Mouse (Mus musculus) liver, embryonic 16.5 days (tissue): ENCODE results near the gene Mydgf. TPM values are rescaled to one million over a fixed set of nuclear protein-coding genes. Genes with fewer than 3 reads are reported as not detected.

Experiments
- ATAC-seq: fragments of 200-750 bp; cut with Nextera tagmentation; 2 replicates; pipeline ENCODE4 v1.8.0; 2017; ENCODE audit warnings: low read depth, mild to moderate bottlenecking, moderate number of reproducible peaks, moderate library complexity
- H3K27ac ChIP-seq: fragments of 300-500 bp; sonication (generic); 2 replicates; pipeline ENCODE4 v1.5.1; 2014; ENCODE audit warnings: mild to moderate bottlenecking, low read length
- H3K27me3 ChIP-seq: fragments of 300-500 bp; sonication (generic); 2 replicates; pipeline ENCODE4 v1.6.1; 2014; ENCODE audit warnings: low read depth, low read length, mixed read lengths; ENCODE audit not compliant: control insufficient read depth, insufficient read depth
- H3K36me3 ChIP-seq: fragments of 300-500 bp; sonication (generic); 2 replicates; pipeline ENCODE4 v1.6.1; 2014; ENCODE audit warnings: mild to moderate bottlenecking; ENCODE audit not compliant: control insufficient read depth, insufficient read depth
- H3K4me1 ChIP-seq: fragments of 300-500 bp; sonication (generic); 2 replicates; pipeline ENCODE4 v1.6.1; 2014; ENCODE audit warnings: low read depth, low read length, mixed read lengths; ENCODE audit not compliant: control insufficient read depth
- H3K4me2 ChIP-seq: fragments of 300-500 bp; sonication (generic); 2 replicates; pipeline ENCODE4 v1.6.1; 2014; ENCODE audit warnings: low read depth, low read length, mixed read lengths
- H3K4me3 ChIP-seq: fragments of 300-500 bp; sonication (generic); 2 replicates; pipeline ENCODE4 v1.5.1; 2014; ENCODE audit warnings: low read depth, mild to moderate bottlenecking, low read length
- H3K9ac ChIP-seq: fragments of 300-500 bp; sonication (generic); 2 replicates; pipeline ENCODE4 v1.6.1; 2014; ENCODE audit warnings: low read depth, low read length
- H3K9me3 ChIP-seq: fragments of 300-500 bp; sonication (generic); replicated peaks from 2 replicates; pipeline ENCODE4 v1.6.1; 2016; ENCODE audit warnings: low read length; ENCODE audit not compliant: control insufficient read depth
- WGBS: fragments of 180-500 bp; shearing (Covaris S2); extraction: QIAGEN DNeasy Blood & Tissue Kit; methylation state at CpG from one replicate; pipeline ENCODE4 v1.1.7; 2014; ENCODE audit not compliant: insufficient replicate concordance; 5-methylcytosine and 5-hydroxymethylcytosine counted together
- microRNA-seq: library from miRNA; unstranded; fragments of <30 nt; microRNA quantifications from one replicate; pipeline ENCODE4, GENCODE M21; 2016
- polyA plus RNA-seq: library from polyadenylated mRNA; unstranded; fragments of >200 nt; fragmentation: Nextera tagmentation; extraction: Ambion mirVana; gene quantifications from 2 replicates; pipeline ENCODE4 v1.2.1, GENCODE M21; 2015

Gene Mydgf
- polyA plus RNA-seq, 1 experiment from 2014 or later, result 56.2 TPM

DNA sequence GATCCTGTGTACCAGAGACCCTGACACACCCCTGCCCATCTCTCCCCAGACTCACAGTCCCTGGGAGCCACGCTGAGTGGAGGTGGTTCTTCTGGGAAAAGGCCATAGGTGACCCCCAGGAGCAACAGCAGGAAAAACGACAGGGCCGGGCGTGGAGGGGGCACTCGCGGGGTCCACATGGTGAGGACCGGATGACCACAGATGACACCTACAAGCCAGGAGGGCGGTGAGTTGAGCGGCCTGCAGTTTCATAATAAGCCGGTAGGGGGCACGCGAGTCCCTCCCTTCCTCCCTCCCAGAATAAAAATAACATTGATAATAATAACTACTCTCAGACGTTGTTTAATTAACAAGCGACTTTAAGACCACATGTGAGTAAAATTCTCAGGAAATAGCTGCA, 51.1 kb downstream of the Mydgf start:
- peaks cover 21% of the 10 kb centered on the region for H3K4me1 ChIP-seq
- no peaks in the 10 kb centered on the region for H3K27me3 ChIP-seq
- ATAC-seq, result no peak
- no peak overlapping the region for H3K4me3 ChIP-seq
- no peak overlapping the region for H3K27ac ChIP-seq
- 4% methylated on average over 14 of the region's 14 CpGs for WGBS
- no peaks in the 10 kb centered on the region for H3K9me3 ChIP-seq
- H3K36me3 ChIP-seq, result peaks cover 8% of the 10 kb centered on the region
- H3K9ac ChIP-seq, result no peak overlapping the region
- peak overlapping the region; percentile 37 for H3K4me2 ChIP-seq

DNA sequence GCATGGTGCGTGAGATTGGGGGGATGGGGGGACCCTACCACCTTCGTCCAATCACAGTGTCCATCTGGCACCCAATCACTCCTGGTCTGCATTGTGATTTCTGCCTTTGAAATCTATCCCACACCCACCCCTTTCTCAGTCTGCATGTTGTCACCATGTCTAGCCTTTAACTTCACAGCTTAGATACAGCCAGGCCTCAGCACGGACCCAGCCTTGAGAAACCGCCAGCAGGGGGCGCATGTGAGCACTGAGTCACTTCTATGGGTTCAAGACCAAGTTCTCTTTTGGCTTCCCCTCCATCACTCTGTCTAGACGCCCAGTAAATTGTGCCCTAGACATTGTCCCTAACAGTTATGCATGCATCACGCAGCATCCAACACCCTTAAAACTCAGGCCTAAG, 51.9 kb downstream of the Mydgf start:
- ATAC-seq, result no peak
- H3K36me3 ChIP-seq, result peaks cover 8% of the 10 kb centered on the region
- H3K4me2 ChIP-seq, result no peak overlapping the region
- H3K9ac ChIP-seq, result no peak overlapping the region
- H3K4me3 ChIP-seq, result no peak overlapping the region
- H3K27me3 ChIP-seq, result no peaks in the 10 kb centered on the region
- peaks cover 21% of the 10 kb centered on the region for H3K4me1 ChIP-seq
- H3K27ac ChIP-seq, result no peak overlapping the region
- WGBS, result 34% methylated on average over 7 of the region's 7 CpGs
- no peaks in the 10 kb centered on the region for H3K9me3 ChIP-seq

DNA sequence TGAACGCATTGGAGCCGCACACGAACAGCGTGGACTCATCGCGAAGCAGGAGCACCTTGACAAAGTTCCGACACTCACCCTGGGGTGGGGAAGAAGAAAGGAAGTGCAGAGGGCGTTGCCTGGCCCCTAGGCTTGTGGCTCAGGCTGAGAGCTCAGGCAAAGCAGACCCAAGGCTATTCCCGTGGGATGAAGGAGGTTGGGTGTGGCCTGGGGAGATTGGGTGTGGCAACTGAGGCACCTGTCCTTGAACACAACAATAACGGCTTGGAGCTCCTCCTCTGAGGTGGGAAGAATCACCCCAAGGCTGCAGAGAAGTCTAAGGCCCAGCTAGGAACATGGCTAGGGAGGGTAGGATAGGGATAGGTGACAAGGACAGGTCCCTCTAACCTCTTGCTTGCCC, 52.6 kb downstream of the Mydgf start:
- Histone ChIP-seq H3K27ac (no peak overlapping the region), H3K4me3 (no peak overlapping the region), H3K4me2 (no peak overlapping the region), H3K27me3 (no peaks in the 10 kb centered on the region), H3K36me3 (peaks cover 8% of the 10 kb centered on the region), H3K9ac (no peak overlapping the region), H3K4me1 (peaks cover 21% of the 10 kb centered on the region), H3K9me3 (no peaks in the 10 kb centered on the region)
- ATAC-seq, result no peak
- 77% methylated on average over 10 of the region's 10 CpGs for WGBS

DNA sequence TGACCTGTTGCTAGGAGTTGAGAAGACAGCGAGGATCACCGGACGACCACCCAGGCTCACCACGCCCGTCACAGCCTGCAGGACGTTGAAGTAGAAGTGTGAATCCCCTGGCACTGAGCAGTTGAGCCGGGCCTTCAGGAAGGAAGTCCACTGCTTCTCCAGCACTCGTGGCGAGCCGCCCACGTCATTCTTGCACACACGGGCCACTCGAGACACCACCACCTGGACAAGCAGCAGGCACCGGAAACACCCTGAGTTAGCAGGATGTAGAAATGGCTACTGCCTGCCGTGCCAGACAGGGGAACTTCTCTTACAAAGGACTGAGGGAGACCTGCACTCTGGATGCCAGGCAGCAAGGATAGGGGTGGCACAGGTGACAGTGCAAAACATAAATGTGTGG, 55.5 kb downstream of the Mydgf start:
- WGBS, result 58% methylated on average over 15 of the region's 15 CpGs
- Histone ChIP-seq H3K27ac (no peak overlapping the region), H3K4me1 (peaks cover 7% of the 10 kb centered on the region), H3K9me3 (no peaks in the 10 kb centered on the region), H3K36me3 (peaks cover 8% of the 10 kb centered on the region), H3K4me2 (no peak overlapping the region), H3K9ac (no peak overlapping the region), H3K4me3 (no peak overlapping the region), H3K27me3 (peaks cover 6% of the 10 kb centered on the region; the same call in 1 of the 2 replicates)
- ATAC-seq, result no peak

DNA sequence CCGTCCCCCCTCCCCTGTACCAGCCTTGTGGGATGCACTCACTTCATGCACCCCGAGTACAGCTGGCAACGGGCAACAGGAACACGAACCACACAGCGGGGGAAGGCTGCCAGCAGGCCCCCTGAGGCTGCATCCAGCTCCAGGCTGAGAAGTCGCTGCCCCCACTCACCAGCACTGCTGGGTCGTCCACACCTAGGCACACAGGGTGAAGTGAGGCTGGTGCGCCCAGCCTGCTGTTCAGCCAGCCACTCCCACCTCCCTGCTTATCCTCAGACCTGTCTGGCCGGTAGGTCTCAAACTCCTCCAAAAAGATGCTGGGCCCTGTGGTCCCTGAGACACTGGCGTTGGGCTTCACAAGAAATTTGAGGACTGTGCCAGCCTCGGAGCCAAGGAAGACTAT, 57.5 kb downstream of the Mydgf start:
- ATAC-seq, result no peak
- WGBS, result 71% methylated on average over 11 of the region's 11 CpGs
- no peaks in the 10 kb centered on the region; the same call in none of the 2 replicates for H3K4me1 ChIP-seq
- no peak overlapping the region for H3K4me3 ChIP-seq
- no peak overlapping the region for H3K4me2 ChIP-seq
- H3K9me3 ChIP-seq, result no peaks in the 10 kb centered on the region; the same call in 1 of the 2 replicates
- H3K9ac ChIP-seq, result no peak overlapping the region
- peaks cover 13% of the 10 kb centered on the region for H3K27me3 ChIP-seq
- peaks cover 5% of the 10 kb centered on the region; the same call in 1 of the 2 replicates for H3K36me3 ChIP-seq
- no peak overlapping the region for H3K27ac ChIP-seq

Small RNA genes within 50 kb of the gene (microRNA-seq; reads per million reads assigned to microRNA genes)
- 0.74 reads per million for gene Gm44397

Other genes starting within 250 kb of the Mydgf start
- gene Zfp119b, start 234.4 kb downstream of the Mydgf start, polyA plus RNA-seq, result 2.5 and 2.8 TPM in 2 replicates
- gene Ebi3, start 231.3 kb downstream of the Mydgf start, polyA plus RNA-seq, result 7.6 and 9.8 TPM in 2 replicates
- 7.2 and 7.5 TPM in 2 replicates for gene Yju2, start 224.8 kb downstream of the Mydgf start, polyA plus RNA-seq
- gene Shd, start 213.5 kb downstream of the Mydgf start, polyA plus RNA-seq, result 0.09 and 0.18 TPM in 2 replicates
- 0.22 and 0.26 TPM in 2 replicates for gene Fsd1, start 197.4 kb downstream of the Mydgf start, polyA plus RNA-seq
- 3.5 and 4.5 TPM in 2 replicates for gene Stap2, start 178.3 kb downstream of the Mydgf start, polyA plus RNA-seq
- 14.9 and 16.2 TPM in 2 replicates for gene Mpnd, start 178.2 kb downstream of the Mydgf start, polyA plus RNA-seq
- 44.9 and 46.0 TPM in 2 replicates for gene Sh3gl1, start 147.3 kb downstream of the Mydgf start, polyA plus RNA-seq
- 14.5 TPM in 2 replicates for gene Chaf1a, start 143.5 kb downstream of the Mydgf start, polyA plus RNA-seq
- gene Ubxn6, start 108.9 kb downstream of the Mydgf start, polyA plus RNA-seq, result 14.1 and 15.3 TPM in 2 replicates
- 36.1 and 37.2 TPM in 2 replicates for gene Hdgfl2, start 104.3 kb downstream of the Mydgf start, polyA plus RNA-seq
- gene Plin4, start 74.1 kb downstream of the Mydgf start, polyA plus RNA-seq, result 0.05 and 0.13 TPM in 2 replicates
- 5.2 and 9.7 TPM in 2 replicates for gene Plin5, start 66.3 kb downstream of the Mydgf start, polyA plus RNA-seq
- gene Lrg1, start 61.9 kb downstream of the Mydgf start, polyA plus RNA-seq, result 4.3 and 6.2 TPM in 2 replicates
- gene Sema6b, start 43.6 kb downstream of the Mydgf start, polyA plus RNA-seq, result 0.81 and 1.3 TPM in 2 replicates
- gene Tnfaip8l1, start 21.4 kb downstream of the Mydgf start, polyA plus RNA-seq, result 3.4 and 4.1 TPM in 2 replicates
- 19.9 and 23.5 TPM in 2 replicates for gene Dpp9, start 35.0 kb upstream of the Mydgf start, polyA plus RNA-seq
- 5.2 and 5.7 TPM in 2 replicates for gene Fem1a, start 72.9 kb upstream of the Mydgf start, polyA plus RNA-seq
- 3.4 and 4.2 TPM in 2 replicates for gene Ticam1, start 92.9 kb upstream of the Mydgf start, polyA plus RNA-seq
- 35.9 and 37.6 TPM in 2 replicates for gene Plin3, start 109.0 kb upstream of the Mydgf start, polyA plus RNA-seq
- not detected in 2 replicates for gene Arrdc5, start 116.4 kb upstream of the Mydgf start, polyA plus RNA-seq
- 86.0 and 89.7 TPM in 2 replicates for gene Uhrf1, start 119.4 kb upstream of the Mydgf start, polyA plus RNA-seq
- gene Kdm4b, start 142.1 kb upstream of the Mydgf start, polyA plus RNA-seq, result 6.3 and 7.0 TPM in 2 replicates